Mouse (Mus musculus) kidney, postnatal 10 days (tissue): ENCODE data around the gene Lax1.
"Not testable (repeated sequence)": the region's sequence is repeated elsewhere in the genome, so short reads cannot be mapped to it uniquely, and the experiment has no call there.

ENCODE experiments used
- DNase-seq: peaks from one replicate; pipeline ENCODE4 v3.0.0; 2021; ENCODE audit warnings: mixed read lengths

Lax1 gene

GRCm38 (mm10) chr1:133685749-133686519, 4.0 kb downstream of the Lax1 start:
- peak; percentile 54 for DNase-seq

- no peak for DNase-seq
Observed at GRCm38 (mm10) chr1:133671801-133672200, 18.1 kb downstream of the Lax1 start.

- DNase-seq = no peak
Observed at GRCm38 (mm10) chr1:133671266-133671665, 18.6 kb downstream of the Lax1 start.

DNA sequence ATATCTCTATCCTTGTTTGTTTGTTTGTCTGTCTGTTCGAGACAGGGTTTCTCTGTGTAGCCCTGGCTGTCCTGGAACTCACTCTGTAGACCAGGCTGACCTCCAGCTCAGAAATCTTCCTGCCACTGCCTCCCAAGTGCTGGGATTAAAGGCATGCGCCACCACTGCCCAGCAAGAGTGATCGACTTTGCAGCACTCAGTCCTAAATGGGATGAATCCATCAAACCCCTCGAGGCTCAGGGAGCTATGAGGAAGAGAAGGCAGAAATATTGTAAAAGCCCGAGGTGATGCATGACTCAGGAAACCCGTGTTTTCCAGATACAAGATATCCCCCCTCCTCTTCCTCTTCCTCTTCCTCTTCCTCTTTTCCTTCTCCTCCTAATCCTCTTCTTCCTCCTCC, 19.1 kb downstream of the Lax1 start:
- no peak for DNase-seq

GRCm38 (mm10) chr1:133670190-133670589, 19.7 kb downstream of the Lax1 start:
- no peak for DNase-seq

GRCm38 (mm10) chr1:133668618-133669017, 21.3 kb downstream of the Lax1 start:
- no peak for DNase-seq

DNA sequence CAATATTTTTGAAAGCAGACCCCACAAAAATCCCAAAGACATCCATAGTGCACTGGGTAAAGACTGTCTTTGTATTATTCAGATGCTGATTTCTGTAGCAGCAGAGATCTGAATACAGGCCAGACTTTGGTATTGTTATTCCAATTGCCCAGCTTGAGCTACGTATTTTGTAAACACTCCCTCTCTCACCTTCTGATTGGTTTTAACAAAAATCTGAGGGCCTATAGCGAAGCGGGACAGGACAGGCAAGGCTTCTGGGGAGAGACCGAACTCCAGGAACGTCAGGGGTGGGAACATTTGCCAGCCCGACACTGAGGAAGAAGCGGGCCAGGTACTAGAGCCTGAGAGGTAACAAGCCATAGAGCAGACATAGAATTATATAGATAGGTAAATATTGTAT, 22.2 kb downstream of the Lax1 start:
- DNase-seq = no peak

GRCm38 (mm10) chr1:133665713-133666112, 24.2 kb downstream of the Lax1 start:
- DNase-seq = not testable (repeated sequence)

GRCm38 (mm10) chr1:133664203-133664970, 25.5 kb downstream of the Lax1 start:
- DNase-seq = no peak

DNA sequence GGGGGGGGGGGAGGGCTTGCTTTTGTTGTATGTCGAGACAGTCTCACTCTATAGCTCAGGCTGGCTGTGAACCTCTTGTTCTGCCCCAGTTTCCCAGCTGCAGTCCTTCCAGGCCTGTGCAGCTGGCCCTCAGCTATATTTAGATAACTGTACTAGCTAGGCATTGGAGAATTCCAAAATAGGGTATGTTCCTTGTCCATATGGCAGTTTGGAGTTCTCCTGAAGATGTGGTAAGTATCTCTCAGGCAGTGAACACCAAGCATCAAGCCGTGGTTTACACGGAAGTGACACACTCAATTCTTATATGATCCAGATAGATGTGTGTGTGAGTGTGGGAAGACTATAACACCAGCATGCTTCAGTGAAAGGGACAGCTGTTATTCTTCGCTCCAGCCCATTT, 26.5 kb downstream of the Lax1 start:
- no peak for DNase-seq

GRCm38 (mm10) chr1:133662941-133663340, 27.0 kb downstream of the Lax1 start:
- no peak for DNase-seq

DNA sequence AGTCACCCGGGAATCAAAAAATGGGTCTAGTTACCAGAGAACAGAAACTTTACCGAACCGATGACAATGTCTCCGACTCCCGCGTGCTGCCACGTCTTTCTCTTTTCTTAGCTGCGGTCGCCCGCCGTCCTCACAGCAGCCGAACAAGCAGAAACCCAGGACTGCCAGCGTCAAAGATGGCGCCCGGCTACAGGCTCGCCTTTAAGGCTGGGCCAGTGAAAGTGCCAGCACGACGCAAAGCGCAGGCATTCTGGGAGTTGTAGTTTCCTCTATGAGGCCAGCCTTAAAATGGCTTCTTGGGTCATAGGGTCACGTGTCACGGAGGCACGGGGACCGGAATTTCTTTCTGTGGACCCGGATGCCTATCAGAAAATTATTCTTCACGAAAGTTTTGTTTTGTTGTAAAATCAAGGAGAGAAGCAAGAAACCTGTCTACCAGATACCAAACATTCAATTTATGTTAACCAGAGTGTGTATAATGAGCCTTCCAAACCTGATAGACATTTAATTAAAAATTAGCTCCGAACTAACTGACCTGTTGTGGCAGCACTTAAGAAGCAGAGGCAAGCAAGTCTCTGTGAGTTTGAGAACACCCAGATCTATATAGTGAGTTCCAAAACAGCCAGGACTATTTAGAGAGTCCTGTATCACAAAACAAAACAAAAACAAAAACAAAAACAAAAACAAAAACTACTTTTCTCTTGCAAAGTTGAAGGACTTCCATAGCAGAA, 28.5 kb downstream of the Lax1 start, which contains the start of gene Gm38394:
Gene Gm38394 (minus strand): TSS at position 116 of the 731 bp plus-strand sequence.
- peak; percentile 95 for DNase-seq

DNA sequence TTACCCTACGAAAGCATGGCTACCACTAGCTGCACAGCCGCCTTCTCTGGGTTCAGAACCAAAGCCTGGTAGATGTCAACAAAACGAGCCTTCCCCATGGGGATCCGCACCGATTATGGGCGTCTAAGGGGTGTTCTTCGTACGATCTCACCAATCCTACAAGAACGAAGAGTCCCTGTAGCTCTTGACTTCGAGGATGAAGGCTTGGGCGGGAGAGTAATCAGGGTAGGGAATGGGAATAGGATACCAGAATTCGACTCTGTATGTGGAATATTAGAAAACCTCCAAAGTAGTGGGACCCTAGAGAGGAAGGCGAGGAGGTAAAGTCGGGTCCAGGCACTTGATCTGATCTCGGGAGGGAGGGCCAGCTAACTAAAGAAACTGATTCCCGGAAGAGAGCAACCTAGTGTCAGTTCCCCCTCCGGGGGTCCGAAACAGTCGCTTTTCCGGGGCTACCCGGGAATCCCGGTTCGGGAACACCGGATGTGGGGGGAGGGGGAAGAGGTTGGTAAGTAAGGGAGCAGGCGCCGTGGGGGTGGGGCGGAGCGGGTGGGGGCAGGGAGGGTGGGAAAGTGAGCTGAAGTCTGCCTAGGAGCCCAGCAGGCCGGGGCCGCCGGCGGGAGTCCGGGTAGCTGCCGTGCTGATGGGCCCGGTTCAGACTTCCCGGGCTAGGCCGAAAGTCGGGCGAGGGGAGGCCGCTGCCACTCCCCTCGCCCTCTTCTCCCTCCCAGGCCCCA, 29.3 kb downstream of the Lax1 start, which contains the start of gene Zbed6:
Gene Zbed6 (minus strand): TSS at position 420 of the 737 bp plus-strand sequence.
- peak; percentile 92 for DNase-seq

DNA sequence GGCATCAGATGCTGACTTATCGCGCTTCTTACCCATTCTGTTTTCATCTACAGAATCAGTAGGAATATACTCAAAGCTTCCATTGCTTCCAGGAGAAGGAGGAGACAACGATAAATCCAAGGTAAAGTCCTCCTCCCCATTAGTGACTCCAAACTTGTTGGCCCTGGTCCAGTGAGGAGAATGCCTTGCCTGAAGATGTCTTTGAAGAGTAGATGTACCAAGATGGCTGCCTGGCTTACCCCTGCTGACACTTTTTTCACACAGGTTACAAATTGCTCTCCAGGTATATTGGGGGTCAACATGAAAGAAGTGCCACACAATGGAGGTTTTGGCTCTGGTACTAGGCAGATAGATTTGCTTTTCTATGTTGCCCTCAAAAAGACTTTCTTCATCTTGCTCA, 31.0 kb downstream of the Lax1 start:
- DNase-seq = no peak

GRCm38 (mm10) chr1:133656811-133657210, 33.1 kb downstream of the Lax1 start:
- DNase-seq = no peak

- DNase-seq = no peak
Observed at GRCm38 (mm10) chr1:133653033-133653432, 36.9 kb downstream of the Lax1 start.

DNA sequence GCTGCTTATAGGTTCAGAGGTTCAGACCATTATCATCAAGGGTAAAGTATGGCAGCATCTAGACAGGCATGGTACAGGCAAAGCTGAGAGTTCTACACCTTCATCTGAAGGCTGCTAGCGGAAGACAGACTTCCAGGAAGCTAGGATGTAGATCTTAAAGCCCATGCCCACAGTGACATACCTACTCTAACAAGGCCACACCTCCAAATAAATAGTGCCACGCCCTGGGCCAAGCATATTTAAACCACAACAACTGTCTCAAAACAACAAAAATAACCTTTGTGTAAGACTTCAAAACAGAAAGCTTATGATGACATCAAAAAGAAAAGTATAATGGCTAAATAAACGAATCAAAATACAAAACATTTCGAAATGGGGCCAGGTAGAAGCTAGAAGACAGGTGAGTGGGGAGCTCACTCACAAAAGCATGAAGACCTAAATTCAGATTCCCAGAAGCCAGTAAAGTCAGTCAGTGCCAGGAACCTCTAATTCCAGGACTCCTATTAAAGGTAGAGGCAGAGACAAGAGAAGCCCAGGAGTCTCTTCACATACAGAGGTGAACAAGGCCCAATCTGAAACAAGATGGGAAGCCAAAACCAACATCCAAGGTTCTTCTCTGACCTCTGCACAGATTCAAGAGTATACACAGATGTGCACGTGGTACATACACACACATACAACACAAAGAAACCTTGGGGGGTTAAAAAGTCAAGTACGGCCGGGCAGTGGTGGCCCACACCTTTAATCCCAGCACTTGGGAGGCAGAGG, 39.4 kb downstream of the Lax1 start:
- no peak for DNase-seq

DNA sequence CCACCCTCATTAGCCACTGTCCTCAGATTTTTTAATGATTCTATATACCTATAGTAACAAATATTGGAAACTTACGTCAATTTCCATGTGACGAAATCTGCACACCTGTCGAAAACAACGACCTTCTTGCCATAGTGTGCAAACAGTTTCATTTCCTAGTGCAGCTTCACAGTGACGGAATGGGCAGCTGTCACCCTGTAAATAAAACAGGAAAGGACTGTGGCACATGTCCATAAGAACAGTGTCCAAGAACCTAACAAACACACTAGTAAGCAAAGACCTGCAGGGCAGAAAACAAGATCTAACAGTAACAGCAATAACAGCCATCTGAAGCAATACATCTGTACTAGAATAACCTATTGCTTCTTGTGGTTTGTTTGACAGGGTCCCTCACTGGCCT, 44.3 kb downstream of the Lax1 start:
- no peak for DNase-seq

DNA sequence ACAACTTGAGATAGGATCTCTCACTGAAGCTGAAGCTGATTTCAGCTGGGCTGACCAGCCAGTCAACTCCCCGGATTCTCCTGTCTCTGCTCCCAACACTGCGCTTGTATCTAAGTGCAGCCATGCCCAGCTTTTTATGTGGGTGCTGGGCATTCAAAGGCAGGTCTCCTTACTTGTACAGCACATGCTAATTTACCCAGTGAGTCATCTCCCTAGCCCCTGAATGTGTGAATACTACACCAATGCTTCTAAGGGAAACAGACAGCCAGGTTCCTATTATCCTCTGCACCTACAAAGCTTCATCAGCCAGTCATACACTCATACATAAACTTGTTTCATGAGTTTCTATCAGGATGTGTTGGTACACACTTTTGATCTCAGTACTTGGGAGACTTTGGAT, 48.7 kb downstream of the Lax1 start:
- DNase-seq = no peak

DNA sequence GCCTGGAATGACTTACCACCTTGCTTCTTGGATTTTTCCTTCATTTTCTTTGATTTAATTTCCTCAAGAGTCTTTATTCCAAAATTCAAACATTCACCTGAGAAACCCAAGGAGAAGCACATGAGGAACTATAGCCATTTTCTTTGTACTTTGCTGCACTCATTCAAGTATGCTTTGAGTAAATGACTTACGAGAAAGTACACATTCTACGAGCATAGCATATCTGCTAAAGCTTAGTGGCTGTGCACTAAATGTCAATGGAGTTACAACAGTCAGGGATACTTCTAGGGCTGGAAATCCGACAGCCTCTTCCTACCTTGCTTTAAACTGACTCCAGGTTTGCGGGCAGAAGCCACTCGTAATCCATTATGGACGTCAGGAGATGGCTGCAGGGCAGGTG, 51.4 kb downstream of the Lax1 start:
- no peak for DNase-seq

GRCm38 (mm10) chr1:133632168-133632567, 57.7 kb downstream of the Lax1 start:
- peak; percentile 33 for DNase-seq
